Mouse (Mus musculus) ZHBTc4 (cell line): ENCODE results near the gene Cd93.

ENCODE experiments used
- DNase-seq: peaks from one replicate; pipeline ENCODE4 v3.0.0-alpha.2; 2011; ENCODE audit warnings: low read depth, low spot score

The Cd93 gene

DNA sequence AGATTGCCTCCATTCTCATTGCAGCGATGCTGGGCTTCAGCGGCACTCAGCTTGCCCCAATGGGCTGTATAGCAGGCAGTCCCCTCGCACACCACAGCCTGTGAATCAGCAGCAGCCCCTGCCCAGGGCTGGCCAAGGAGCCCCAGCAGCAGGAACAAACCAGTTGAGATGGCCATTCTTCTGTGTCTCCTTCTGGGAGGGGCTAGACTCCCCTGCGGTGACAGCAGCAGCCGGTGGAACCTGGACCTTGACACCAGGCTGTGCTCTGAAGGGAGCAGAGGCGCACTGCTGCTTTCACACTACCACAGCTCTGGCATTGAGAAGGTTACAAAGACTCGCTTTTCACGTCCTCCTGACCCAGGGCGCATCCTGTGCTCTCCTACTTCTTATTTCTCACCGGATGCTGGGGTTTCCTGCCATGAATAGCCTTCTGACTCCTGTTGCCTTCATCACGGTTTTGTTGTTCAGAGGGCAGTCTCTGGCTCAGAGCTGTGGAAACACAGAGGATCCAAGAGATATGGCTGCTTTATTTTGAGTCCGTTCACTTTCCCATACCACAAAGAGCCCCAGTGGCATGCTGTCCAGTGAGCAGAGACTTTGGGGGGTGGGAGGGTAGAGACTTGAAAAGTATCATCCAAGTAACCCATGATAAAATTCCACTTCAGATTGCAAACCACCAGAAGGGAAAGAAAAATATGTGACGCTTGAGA, at the start of gene Cd93:
Cd93 (minus strand) TSS at position 315 of the 710 bp plus-strand sequence.
- peak; percentile 15 for DNase-seq

DNA sequence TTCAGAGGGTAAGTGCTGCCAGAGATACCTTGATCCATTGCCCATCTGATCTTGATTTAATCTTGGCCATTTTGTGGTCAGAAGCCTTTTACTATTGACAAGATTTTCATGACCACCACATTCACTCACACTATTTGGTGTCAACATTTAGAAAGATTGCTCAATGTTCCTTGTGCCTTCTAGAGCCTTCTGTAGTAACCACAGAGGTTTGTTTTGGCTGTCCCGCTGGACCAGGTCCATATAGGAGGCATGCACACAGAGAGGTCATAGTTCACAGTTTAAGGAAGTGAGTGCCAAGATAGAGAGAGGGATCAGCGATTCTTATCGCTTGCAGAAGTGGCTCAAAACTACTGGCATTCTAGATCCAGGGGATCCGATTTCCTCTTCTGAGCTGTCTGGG, 48.7 kb upstream of the Cd93 start:
- DNase-seq: no peak

DNA sequence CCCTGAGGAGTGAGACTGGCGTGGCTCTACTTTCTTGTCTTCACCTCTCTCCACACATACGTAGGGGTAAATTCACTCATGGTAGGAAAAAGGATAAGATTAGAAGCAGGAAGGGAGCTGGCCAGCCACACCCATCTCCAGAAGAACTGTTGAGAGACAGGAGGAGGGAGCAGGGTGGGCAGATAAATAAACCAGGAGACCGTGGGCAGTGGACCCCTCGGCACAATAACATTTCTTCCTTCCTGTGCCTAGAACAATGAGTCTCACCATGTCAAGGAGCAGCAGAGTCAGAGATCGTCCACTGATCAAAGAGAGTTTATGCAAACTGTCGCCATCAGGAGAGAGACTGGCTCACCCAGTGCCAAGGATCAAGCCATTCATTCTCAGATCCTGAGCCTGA, 46.8 kb upstream of the Cd93 start:
- DNase-seq: no peak

DNA sequence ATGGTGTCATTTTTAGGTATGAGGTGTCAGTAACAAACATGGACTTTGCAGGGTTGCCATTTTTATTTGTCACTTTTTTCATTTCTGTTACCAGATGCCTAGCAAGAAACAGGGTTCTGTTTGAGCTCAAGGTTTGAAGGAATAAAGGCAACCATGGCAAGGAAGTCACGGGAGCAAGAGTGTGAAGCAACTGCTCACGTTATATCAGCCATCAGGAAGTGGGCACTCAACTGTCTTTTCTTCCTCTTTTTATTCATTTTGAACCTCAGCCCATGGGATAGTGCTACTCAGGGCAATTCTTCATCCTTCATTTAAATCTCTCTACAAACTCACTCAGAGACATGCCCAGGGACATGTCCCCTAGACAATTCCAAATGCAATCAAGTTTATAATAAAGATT, 45.5 kb upstream of the Cd93 start:
- no peak for DNase-seq

DNA sequence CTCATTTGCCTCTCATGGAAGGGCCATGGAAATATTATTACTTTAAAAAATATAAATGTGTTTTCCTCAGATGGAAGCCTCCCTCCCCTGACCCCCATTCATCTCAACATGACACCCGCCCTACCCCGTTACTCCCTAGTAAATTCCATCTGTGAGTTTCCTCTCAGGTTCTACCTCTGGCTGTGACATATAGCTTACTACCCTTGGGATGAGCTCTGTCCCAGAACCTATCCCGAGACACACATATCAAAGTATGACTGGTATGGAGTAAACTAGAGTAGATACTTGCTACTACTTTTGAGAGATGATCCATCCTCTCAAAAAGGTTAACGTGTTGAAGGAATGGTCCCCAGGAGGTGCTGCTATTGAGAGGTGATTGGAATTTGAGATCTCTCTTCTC, 42.2 kb upstream of the Cd93 start:
- no peak for DNase-seq

DNA sequence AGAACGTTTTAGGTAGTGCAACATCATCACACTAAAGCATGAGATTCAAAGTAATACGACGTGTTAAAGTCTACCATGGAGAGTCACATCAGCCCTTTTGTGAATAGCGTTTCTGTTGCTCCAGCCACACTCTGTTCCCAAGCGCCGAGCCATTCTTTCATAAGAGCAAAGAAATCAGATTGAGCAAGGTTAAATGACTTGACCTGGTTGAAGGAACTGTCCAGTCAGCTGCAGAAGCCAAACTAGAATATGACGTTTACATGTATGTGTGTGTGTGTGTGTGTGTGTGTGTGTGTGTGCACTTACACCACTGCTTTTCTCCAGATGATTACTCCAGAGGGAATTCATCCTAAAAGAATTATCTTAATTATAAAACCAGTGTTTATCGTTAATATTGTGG, 37.0 kb upstream of the Cd93 start:
- DNase-seq: no peak

DNA sequence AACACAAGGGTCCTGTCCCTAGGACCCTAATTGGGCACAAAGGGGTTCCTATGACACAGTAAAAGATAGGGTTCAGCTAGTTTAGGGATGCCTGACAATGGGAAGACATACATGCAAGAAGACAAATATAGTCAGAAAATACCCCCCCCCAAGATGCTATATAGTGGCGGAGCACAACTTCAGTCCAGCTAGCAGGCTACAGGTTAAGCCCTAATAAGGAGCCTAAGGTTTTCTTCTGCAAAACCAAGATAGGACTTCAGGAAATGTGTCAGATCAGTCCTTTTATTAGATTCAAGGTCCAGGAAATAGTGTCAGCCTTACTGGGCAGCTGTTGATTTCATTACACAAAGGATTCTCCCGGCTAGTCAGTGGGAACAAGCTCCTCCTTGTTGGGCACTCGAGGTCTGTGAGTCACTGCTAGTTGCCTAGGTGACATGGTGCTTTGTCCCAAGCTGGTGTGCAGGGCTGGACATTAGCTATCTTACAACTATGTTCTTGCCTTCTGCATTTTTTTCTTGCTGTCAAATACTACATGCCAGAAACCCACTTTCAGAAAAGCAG, 34.9 kb upstream of the Cd93 start:
- no peak for DNase-seq

DNA sequence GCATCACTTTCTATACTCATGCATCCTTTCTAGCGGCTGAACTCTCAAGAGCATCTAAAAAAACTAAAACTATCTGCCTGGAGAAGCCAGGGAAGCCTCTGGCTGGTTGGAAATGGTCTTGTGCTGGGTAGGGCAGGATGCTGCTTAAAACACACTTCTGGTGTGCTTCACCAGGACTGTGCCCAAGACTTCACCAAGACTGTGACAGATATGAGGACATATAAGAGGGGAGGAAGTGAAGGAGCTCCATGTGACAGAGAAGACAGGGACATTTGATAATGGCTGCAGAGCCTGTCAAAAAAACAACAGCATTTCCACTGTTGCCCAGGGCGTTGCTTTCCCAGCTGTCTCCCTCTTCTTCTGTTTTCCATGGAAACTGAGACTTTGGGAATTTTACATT, 34.0 kb upstream of the Cd93 start:
- DNase-seq: no peak

DNA sequence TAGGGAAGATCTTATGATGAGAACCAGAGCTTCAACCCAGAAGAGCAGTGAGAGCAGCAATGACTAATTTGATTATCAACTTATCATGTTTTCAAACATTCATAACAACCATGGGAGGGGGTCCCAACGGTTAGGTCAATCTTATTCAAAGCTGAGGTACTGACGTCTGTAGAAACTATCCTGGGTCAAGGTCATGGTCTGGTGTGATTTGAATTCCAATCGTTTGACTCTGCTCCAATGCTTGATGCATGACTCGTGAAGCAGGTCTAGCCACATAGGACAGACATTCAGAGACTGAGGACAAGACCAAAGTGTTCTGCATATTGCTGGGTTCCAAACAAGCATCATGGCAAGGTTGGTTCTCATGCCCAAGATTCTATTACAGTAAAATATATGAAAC, 33.2 kb upstream of the Cd93 start:
- no peak for DNase-seq

DNA sequence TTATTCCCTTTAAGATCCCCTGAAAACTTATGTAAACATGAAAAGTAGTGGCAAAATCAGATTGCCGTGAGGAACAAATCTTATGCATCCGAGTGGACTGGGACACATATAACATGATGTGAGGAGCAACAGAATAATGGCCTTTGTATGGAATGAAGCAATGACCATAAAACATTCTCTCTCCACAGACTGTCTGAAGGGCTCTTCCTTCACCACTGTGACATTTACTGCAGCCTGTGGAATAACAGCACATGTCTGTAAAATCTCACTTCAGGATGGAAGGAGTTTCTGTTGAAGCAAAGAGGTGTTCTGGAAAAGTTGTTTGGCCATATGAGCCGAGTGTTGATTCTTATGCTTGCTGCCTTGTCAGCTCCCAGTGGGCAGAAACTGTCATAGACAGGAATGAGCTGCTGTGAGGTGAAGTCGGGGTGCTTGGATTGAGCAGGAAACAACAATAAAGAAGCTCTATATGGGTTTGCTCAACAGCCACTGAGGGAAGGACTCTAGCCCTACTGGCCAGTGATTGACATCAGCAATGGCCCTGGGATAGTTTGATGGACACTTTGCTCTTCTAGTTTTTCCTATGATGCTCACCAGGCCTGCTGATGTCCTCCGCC, 32.6 kb upstream of the Cd93 start:
- DNase-seq: no peak

DNA sequence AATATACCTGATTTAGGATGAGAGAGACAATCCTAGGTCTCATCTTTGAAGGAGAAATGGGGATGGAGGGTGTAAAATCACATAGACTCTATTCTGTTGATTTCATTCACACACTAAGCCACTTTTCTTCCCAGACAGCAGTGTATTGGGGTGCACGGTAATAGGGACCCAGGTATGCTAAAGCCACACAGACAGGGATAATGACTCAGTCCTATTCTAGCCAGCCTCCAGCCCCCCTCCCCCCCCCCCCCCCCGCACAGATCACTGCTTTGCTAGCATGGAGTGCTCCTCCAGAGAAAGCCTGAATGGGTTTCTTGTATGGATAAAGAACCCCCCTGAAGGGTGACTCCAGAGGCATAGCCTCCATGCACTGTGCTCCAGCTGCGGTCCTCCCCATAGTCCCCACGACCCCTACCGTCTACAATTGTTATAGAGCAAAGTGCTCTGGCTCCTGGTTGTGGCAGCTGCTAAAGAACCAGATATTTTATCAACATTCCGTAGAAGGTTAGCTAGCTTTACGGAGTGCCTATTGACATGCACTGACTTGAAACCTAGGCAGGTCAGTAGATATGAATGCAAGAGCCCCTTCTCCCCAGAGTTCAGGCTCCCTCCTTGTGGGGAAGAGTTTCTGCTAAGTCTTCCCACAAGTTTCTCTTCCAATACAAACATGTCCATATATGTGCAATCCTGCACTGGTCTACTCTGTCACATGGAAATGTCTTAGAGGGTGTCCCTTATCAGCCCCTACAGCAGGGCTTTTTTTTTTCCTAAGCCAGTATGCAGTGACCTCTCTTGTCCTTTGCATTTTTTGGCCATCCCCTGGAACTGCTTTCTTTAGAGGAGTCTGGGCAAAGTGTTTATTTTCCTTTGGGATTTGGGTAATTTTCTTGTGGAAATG, 26.2 kb upstream of the Cd93 start:
- DNase-seq: no peak

DNA sequence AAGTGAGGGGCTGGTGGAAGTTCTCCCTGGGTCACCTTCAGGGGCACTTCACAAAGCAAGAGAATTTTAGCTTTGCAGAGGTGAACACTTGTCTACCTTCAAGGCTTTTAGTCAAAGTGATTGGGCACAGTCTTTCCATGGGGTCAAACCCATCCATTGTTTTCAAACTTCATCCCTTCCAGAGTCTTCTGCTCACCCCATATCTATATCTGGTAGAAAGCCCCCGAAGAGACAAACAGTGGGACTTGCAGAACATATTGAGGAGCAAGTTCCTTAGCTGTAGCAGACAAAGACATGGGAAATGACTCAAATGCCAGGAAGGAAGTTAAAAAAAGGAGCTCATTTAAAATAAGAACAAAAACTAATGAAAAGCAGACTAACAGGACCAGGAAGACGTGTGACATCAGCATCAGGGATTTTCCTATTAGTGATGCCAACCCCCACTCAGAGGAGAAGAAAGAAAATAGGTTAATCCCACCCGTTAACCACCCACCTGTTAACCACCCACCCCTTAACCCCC, 24.6 kb upstream of the Cd93 start:
- no peak for DNase-seq

DNA sequence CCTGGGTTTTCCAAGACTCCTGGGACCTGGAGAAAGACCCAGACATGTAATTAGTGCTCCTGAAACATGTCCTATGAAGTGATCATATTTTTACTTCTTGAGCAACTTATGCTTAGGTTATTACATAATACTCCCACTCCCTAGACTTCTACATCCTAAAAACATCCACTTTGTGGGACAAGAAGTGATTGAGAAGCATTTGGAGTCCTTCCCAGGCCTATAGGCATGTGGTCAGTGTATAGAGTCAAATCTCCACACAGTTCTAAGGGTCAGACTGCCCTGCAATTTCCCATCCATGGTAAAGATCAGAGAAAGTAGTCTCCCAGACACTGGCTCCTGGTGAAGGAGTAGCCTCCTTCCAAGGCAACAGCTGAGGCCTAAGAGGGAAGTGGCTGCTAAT, 12.0 kb upstream of the Cd93 start:
- no peak for DNase-seq

DNA sequence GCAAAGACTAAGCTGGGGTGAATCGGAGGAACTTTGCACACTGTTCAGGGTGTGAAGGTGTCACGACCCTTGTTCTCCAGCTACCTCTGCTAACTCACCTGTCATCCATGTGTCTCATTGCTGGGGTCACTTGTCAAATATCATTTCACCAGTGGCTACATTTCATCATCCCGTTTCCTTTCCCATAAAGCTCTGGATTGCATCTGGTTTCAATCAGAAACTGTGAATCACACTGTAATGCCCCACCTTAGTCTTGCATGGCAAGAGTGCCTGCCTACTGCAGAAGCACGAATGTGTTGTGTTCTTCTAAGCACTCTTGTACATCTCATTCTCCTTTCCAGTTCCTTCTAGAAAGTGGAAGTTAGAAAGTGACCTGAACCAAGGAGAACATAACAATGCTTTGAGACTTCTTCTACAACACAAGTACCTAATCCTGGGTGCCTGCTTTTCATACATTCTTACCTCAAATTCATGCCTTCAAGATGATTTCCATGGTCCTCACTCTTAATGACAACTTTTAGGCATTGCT, 10.7 kb upstream of the Cd93 start:
- DNase-seq: no peak

DNA sequence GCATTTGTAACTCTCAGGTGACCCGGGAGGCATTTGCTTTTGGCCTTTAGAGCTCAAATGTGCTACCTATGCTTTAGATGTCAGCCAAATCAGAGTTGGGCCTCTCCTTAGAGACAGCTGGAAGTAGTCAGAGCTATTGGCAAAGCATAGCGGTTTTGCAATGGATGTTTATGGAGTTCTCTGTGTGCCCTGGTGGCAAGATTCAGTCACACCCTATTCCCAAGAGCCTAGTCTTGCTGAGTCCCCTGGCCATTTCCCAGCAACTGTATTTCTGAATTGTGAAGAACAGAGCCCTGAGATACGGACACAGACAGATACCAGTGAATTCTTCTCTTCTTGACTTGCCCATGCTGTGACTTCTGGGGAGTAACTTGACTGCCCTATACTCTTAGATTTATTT, 9.7 kb upstream of the Cd93 start:
- DNase-seq: no peak

DNA sequence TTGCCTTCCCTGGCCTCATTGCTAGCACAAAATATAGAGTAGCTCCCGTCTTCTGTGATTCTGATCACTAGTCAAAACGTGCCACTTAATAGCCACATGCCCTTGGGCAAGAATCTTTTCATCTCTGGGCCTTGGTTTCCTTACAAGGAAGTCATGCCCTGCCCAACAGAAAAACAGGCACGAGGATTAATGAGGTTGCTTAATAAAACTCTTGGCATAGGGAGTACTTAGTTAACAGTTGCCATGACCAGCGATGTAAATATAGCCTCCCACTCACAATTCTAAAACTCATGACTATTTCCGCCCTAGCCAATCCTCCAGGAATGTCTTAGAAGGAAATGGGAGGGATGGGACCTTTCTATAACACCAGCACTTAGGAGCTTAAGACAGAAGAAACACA, 8.1 kb upstream of the Cd93 start:
- no peak for DNase-seq

DNA sequence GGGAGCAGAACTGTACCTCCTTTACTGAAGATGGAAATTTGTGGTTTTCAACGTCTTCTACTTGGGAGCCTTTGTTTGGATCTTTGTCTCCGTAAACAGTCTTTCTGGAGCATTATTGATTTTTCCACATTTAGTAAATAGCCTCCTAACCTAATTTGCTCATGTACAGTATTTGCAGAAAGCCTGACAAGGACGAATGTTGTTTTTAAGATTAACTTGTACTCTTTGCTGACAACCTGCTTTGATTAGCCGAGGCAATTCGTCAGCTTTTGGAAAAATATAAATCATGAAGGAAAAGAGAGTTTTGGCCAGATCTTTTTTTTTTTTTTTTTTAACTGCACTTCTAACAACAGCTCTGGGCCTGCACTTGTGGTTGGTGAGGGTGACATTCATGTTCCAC, 7.3 kb upstream of the Cd93 start:
- DNase-seq: no peak

DNA sequence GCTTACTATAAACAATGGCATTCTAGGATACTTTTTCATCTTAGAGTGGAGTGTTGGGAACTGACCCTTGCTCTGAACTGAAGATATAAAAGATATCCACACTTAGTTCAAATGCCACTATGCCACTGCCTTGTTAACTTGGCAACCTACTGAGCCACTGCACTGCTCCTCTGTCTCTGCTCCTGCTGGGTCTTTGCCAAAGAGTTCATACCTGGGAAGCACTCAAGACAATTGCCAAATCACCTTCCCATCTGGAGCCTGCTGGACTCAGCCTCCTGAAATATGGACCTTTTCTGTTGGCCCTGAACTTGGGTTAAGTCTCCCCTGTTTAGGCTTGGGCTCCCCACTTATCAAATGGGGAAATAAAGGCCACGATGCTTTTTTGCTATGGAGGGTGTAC, 6.3 kb upstream of the Cd93 start:
- no peak for DNase-seq

DNA sequence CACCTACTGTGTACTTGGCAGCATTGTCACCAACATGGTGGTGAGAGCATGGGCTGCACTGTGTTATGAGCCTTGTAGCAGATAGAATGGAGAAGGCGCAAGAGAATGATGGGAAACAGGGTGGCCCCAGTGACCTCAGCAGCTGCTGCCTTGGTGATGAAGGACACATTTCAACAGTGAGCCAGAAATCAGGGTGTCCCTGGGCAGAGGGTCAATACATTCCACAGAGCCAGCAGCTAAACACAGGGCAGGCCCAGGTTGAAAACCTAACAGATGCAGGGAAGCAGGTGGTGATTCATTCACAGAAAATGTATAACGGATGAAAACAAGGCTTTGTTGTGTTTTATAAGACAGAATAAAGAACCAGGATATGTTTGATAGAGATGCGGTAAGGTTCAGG, 3.1 kb upstream of the Cd93 start:
- DNase-seq: no peak

DNA sequence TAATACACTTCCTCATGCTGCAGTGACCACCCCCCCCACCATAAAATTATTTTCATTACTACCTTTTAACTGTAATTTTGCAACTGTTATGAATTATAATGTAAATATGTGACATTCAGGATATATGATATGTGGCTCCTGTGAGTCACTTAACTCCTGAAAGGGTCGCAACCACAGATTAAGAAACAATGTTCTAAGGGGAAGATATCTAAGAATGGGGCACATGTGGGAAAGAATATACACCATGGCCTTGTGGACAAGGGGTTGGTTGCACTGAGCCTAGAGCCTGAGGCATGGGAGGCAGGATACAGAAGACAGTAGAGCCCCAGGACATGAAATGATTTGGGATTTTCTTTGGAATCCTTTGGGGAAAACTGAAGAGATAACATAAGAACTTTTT, 2.3 kb upstream of the Cd93 start:
- no peak for DNase-seq

DNA sequence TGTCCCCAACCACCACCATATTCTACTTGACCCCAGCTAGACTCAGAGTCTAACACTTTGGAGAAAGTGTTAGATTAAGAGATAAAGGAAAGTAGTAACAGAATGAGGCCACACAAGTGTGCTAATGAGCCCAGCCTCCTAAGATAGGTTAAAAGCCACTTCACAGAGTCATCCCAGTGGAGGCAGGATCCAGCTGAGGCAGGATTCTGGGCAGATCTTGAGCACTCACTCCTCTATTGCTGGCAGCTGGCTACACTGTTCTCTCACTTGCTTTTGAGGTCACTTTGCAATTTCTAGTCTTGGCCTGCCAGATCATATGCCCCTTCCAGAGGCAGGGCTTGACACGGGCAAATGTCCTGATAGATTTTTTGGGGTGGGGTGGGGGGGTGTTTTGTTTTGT, 1.1 kb upstream of the Cd93 start:
- peak; percentile 2 for DNase-seq

DNA sequence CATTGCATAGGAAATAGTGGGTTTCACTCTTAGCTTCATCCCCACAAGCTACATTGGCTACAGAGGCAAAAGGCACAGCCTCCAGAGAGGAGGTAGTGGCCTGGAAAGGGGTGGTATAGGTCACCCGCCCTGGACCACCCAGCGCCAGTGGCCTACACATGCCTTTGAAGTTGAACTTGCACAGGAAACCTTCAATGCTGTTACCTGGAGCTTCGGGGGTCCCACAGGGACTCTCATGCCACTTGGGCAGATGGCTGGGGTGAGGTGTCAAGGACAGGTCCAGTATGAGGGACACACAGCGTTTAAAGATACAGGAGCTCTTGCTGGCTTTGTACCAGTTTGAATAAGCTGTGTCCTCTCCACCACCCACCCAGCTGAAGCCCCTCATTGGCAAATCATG, 653 bp downstream of the Cd93 start:
- no peak for DNase-seq
